Comparison of ENCODE assay signal across 26 mouse cellular contexts in the genomic region with DNA sequence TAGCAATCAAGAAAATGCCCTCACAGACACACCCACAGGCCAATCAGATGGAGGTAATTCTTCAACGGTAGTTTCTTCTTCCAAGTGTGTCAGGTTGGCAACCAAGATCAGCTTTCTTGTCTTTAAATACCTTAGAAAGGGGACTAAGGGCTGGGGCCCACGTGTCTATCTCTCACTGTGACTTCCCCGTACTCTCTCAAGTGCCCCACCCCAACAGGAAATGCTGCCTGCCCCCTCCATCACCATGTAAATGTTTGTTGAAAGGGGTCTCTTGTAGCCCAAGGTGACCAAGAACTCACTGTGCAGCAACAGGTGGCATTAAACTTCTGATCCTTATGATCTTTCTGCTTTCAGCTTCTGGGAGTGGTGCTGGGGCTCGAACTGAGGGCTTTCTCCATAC. TPM values are rescaled to one million over a fixed set of nuclear protein-coding genes. Genes with fewer than 3 reads are reported as not detected.
"Had no signal": no experiment of that assay in that cellular context is flagged by ENCODE, and none has a peak within 500 bp of the region (broad histone marks: within the 10 kb centered on the region; RNA-seq: fewer than 3 reads in every experiment).

No protein-coding gene starts in this region.

- H3K27me3 ChIP-seq: neural tube, embryonic 13.5 days; neural tube, embryonic 15.5 days had no signal

- H3K9me3 ChIP-seq: liver, embryonic 12.5 days; megakaryocyte, embryonic 14.5 days; neural tube, embryonic 13.5 days; neural tube, embryonic 15.5 days had no signal

- DNase-seq: lung, adult 18-20 months; lung, embryonic 14.5 days; lung, postnatal 14 days; lung, postnatal 36 days; midbrain, embryonic 14.5 days; retina, postnatal 1 day; right cerebral cortex, adult 18-20 months; right cerebral cortex, postnatal 25 days; right cerebral cortex, postnatal 4 days; spleen, adult 18-20 months had no signal

- H3K4me2 ChIP-seq: liver, embryonic 12.5 days; lung, embryonic 14.5 days; midbrain, embryonic 11.5 days; neural tube, embryonic 13.5 days; neural tube, embryonic 15.5 days had no signal

- H3K36me3 ChIP-seq: liver, embryonic 12.5 days; neural tube, embryonic 13.5 days; neural tube, embryonic 15.5 days had no signal

- H3K4me1 ChIP-seq: neural tube, embryonic 13.5 days; neural tube, embryonic 15.5 days had no signal

- H3K27ac ChIP-seq: liver, embryonic 12.5 days; liver, embryonic 14.5 days; macrophage; neural tube, embryonic 13.5 days; neural tube, embryonic 15.5 days had no signal

- H3K4me3 ChIP-seq: liver, embryonic 12.5 days; megakaryocyte, embryonic 14.5 days; myocyte; neural tube, embryonic 13.5 days; neural tube, embryonic 15.5 days had no signal

- H3K9ac ChIP-seq: liver, embryonic 12.5 days; liver, embryonic 14.5 days; lung, embryonic 14.5 days; neural tube, embryonic 13.5 days; neural tube, embryonic 15.5 days had no signal

- ATAC-seq: liver, embryonic 12.5 days; midbrain, embryonic 16.5 days had no signal

RNA-seq across cellular contexts. Expression of gene Gm11172, which starts 1.0 kb away (rescaled TPM):
- total RNA-seq: megakaryocyte progenitor cell, adult 5-6 weeks had no signal
- polyA plus RNA-seq: liver, embryonic 12.5 days; liver, embryonic 14.5 days; liver, embryonic 16.5 days; lung, embryonic 14.5 days; lung, embryonic 16.5 days; macrophage; midbrain, embryonic 11.5 days; midbrain, embryonic 14.5 days; midbrain, embryonic 16.5 days; myocyte; neural tube, embryonic 11.5 days; neural tube, embryonic 13.5 days; neural tube, embryonic 15.5 days; small intestine, adult 2 months; stomach, embryonic 14.5 days; stomach, embryonic 16.5 days had no signal

RNA-seq across cellular contexts. Expression of gene Prm1, which starts 8.1 kb away (rescaled TPM):
- total RNA-seq: megakaryocyte progenitor cell, adult 5-6 weeks had no signal
- polyA plus RNA-seq: liver, embryonic 12.5 days; liver, embryonic 14.5 days; liver, embryonic 16.5 days; lung, embryonic 14.5 days; lung, embryonic 16.5 days; macrophage; midbrain, embryonic 11.5 days; midbrain, embryonic 14.5 days; myocyte; neural tube, embryonic 11.5 days; small intestine, adult 2 months; stomach, embryonic 14.5 days; stomach, embryonic 16.5 days had no signal

RNA-seq across cellular contexts. Expression of gene Prm2, which starts 17.8 kb away (rescaled TPM):
- total RNA-seq: megakaryocyte progenitor cell, adult 5-6 weeks had no signal
- polyA plus RNA-seq: liver, embryonic 12.5 days; liver, embryonic 14.5 days; liver, embryonic 16.5 days; lung, embryonic 14.5 days; lung, embryonic 16.5 days; macrophage; midbrain, embryonic 11.5 days; midbrain, embryonic 14.5 days; midbrain, embryonic 16.5 days; myocyte; neural tube, embryonic 11.5 days; neural tube, embryonic 13.5 days; neural tube, embryonic 15.5 days; small intestine, adult 2 months; stomach, embryonic 14.5 days; stomach, embryonic 16.5 days had no signal

RNA-seq across cellular contexts. Expression of gene Prm3, which starts 23.0 kb away (rescaled TPM):
- total RNA-seq: megakaryocyte progenitor cell, adult 5-6 weeks had no signal
- polyA plus RNA-seq: liver, embryonic 12.5 days; liver, embryonic 14.5 days; liver, embryonic 16.5 days; lung, embryonic 14.5 days; lung, embryonic 16.5 days; macrophage; midbrain, embryonic 11.5 days; midbrain, embryonic 14.5 days; midbrain, embryonic 16.5 days; myocyte; neural tube, embryonic 11.5 days; neural tube, embryonic 13.5 days; neural tube, embryonic 15.5 days; small intestine, adult 2 months; stomach, embryonic 14.5 days; stomach, embryonic 16.5 days had no signal
